Mouse (Mus musculus) embryonic facial prominence, embryonic 11.5 days (tissue): ENCODE results near the gene Sept10. TPM values are rescaled to one million over a fixed set of nuclear protein-coding genes. Genes with fewer than 3 reads are reported as not detected.

Experiments used
- ATAC-seq: fragments of 200-750 bp; cut with Nextera tagmentation; replicated peaks from 2 replicates; pipeline ENCODE4 v1.8.0; 2017; ENCODE audit warnings: low read depth; ENCODE audit not compliant: insufficient number of reproducible peaks, low FRiP score, low TSS enrichment
- DNase-seq: peaks from one replicate; pipeline ENCODE4 v3.0.0-alpha.2; 2015; ENCODE audit warnings: low spot score
- H3K27ac ChIP-seq: fragments of 300-500 bp; sonication (generic); replicated peaks from 2 replicates; pipeline ENCODE4 v1.5.1; 2014; ENCODE audit warnings: mild to moderate bottlenecking, low read depth, low read length, control low read depth
- H3K27me3 ChIP-seq: fragments of 300-500 bp; sonication (generic); 2 replicates; pipeline ENCODE4 v1.6.1; 2014; ENCODE audit warnings: mild to moderate bottlenecking, low read length, moderate library complexity, mixed read lengths; ENCODE audit not compliant: control insufficient read depth, insufficient read depth
- H3K36me3 ChIP-seq: fragments of 300-500 bp; sonication (generic); replicated peaks from 2 replicates; pipeline ENCODE4 v1.6.1; 2014; ENCODE audit warnings: low read depth, mild to moderate bottlenecking, low read length, moderate library complexity, mixed read lengths; ENCODE audit not compliant: control insufficient read depth, insufficient read depth
- H3K4me1 ChIP-seq: fragments of 300-500 bp; sonication (generic); 2 replicates; pipeline ENCODE4 v1.6.1; 2014; ENCODE audit warnings: low read length, mixed read lengths; ENCODE audit not compliant: control insufficient read depth, insufficient read depth
- H3K4me2 ChIP-seq: fragments of 300-500 bp; sonication (generic); 2 replicates; pipeline ENCODE4 v1.6.1; 2014; ENCODE audit warnings: low read depth, mild to moderate bottlenecking, control low read depth, low read length, moderate library complexity
- H3K4me3 ChIP-seq: fragments of 300-500 bp; sonication (generic); 2 replicates; pipeline ENCODE4 v1.5.1; 2014; ENCODE audit warnings: low read depth, low read length, control low read depth
- H3K9ac ChIP-seq: fragments of 300-500 bp; sonication (generic); replicated peaks from 2 replicates; pipeline ENCODE4 v1.6.1; 2014; ENCODE audit warnings: mild to moderate bottlenecking, control low read depth, low read length
- H3K9me3 ChIP-seq: fragments of 300-500 bp; sonication (generic); replicated peaks from 2 replicates; pipeline ENCODE4 v1.6.1; 2016; ENCODE audit warnings: mild to moderate bottlenecking, low read length, inconsistent platforms, mixed read lengths; ENCODE audit not compliant: control insufficient read depth
- WGBS: fragments of 180-500 bp; shearing (Covaris S2); extraction: QIAGEN DNeasy Blood & Tissue Kit; methylation state at CpG from one replicate; pipeline ENCODE4 v1.1.7; 2014; 5-methylcytosine and 5-hydroxymethylcytosine counted together
- polyA plus RNA-seq: library from polyadenylated mRNA; unstranded; fragments of >200 nt; fragmentation: Nextera tagmentation; extraction: Ambion mirVana; gene quantifications from 2 replicates; pipeline ENCODE4 v1.2.1, GENCODE M21; 2014

The Sept10 gene
- polyA plus RNA-seq, 1 experiment from 2014 or later = 50.5 TPM

DNA sequence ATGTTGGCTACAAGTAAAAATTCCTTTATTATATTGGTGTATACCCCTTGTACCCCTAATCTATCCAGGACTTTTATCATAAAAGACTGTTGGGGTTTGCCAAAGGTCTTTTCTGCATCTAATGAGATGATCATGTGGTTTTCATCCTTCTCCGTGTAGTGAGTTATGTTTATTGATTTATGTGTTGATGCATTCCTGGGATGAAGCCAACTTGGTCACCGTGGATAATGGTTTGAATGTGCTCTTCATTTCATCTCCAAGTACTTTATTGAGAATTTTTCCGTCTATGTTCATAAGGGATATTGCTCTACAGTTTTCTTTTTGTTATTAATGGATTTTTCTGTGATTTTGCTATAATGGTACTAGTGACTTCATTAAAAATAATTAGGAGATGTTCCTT, 27.9 kb upstream of the Sept10 start:
- no peaks in the 10 kb centered on the region for H3K9me3 ChIP-seq
- DNase-seq (no peak), ATAC-seq (no peak)
- no peaks in the 10 kb centered on the region for H3K27me3 ChIP-seq
- 81% methylated on average over 3 of the region's 3 CpGs for WGBS
- H3K4me2 ChIP-seq = no peak overlapping the region
- H3K36me3 ChIP-seq = no peaks in the 10 kb centered on the region
- no peak overlapping the region for H3K9ac ChIP-seq
- no peak overlapping the region for H3K27ac ChIP-seq
- H3K4me1 ChIP-seq = no peaks in the 10 kb centered on the region
- no peak overlapping the region for H3K4me3 ChIP-seq

DNA sequence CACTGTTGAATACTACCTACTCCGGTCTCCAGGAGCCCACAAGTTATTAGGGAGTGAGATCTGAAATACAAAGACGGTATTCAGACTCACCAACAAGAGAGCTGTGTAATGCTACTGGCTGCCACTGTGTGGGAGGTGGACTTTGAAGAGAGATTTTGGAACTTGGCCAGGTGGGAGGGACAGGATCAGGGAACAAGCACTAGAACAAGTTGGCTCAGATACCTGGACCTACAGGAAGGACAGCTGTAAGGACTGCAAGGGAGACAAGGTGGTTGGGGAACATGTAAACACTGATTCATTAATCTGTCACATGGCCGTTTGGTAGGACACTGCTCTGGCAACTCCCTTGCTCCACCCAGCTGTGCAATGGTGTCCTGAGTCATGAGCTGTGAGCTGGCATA, 19.5 kb upstream of the Sept10 start:
- ATAC-seq = no peak
- no peak for DNase-seq
- H3K27me3 ChIP-seq = no peaks in the 10 kb centered on the region
- no peaks in the 10 kb centered on the region for H3K4me1 ChIP-seq
- no peak overlapping the region for H3K9ac ChIP-seq
- no peak overlapping the region for H3K4me2 ChIP-seq
- H3K27ac ChIP-seq = no peak overlapping the region
- 64% methylated on average over 3 of the region's 3 CpGs for WGBS
- H3K9me3 ChIP-seq = no peaks in the 10 kb centered on the region
- no peak overlapping the region for H3K4me3 ChIP-seq
- no peaks in the 10 kb centered on the region for H3K36me3 ChIP-seq

DNA sequence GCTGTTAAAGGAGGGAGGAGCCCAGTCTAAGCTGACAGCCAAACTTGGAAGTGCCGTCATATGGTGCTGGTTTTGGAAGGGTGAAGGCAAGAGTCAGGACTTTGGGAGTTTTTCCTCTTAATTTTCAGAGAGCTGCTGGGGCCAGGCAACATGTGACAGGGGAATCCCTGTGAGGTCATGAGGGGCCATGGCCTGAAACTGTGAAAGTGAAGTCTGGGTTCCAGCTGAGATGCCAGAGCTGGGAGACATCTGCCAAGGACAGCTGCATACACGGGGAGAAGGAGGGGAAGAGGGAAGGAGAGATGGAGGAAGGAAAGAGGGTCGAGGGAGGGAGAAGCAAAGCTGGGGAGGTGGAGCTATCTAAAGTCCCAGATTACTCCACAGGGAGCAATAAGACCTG, 16.1 kb upstream of the Sept10 start:
- Histone ChIP-seq H3K4me3 (no peak overlapping the region), H3K9ac (no peak overlapping the region), H3K4me2 (no peak overlapping the region), H3K4me1 (no peaks in the 10 kb centered on the region), H3K27ac (no peak overlapping the region), H3K36me3 (no peaks in the 10 kb centered on the region), H3K27me3 (no peaks in the 10 kb centered on the region), H3K9me3 (no peaks in the 10 kb centered on the region)
- WGBS = 44% methylated on average over 3 of the region's 3 CpGs
- no peak for DNase-seq
- ATAC-seq = no peak

DNA sequence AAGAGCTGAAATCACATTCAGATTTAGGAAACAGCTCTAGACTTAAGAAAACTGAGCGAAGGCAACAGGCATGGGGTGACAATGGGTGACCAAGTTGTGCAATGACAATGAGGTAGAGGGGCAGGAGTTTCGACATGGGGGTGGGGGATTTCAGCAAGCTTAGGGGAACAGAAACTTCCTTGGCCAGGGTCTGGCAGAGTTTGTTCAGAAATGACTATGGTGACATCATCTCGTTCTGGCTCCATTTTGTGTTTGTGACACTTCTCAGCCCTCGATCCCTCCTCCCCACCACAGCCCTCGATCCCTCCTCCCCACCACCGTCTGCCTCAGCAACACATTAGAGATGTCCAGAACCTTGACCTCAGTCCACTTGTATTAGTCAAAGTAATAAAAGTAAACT, 14.8 kb upstream of the Sept10 start:
- H3K9me3 ChIP-seq = no peaks in the 10 kb centered on the region
- no peak overlapping the region for H3K9ac ChIP-seq
- ATAC-seq (no peak), DNase-seq (no peak)
- H3K4me1 ChIP-seq = no peaks in the 10 kb centered on the region
- WGBS = 86% methylated on average over 6 of the region's 6 CpGs
- H3K27me3 ChIP-seq = no peaks in the 10 kb centered on the region
- no peaks in the 10 kb centered on the region for H3K36me3 ChIP-seq
- H3K27ac ChIP-seq = no peak overlapping the region
- H3K4me2 ChIP-seq = no peak overlapping the region
- no peak overlapping the region for H3K4me3 ChIP-seq

DNA sequence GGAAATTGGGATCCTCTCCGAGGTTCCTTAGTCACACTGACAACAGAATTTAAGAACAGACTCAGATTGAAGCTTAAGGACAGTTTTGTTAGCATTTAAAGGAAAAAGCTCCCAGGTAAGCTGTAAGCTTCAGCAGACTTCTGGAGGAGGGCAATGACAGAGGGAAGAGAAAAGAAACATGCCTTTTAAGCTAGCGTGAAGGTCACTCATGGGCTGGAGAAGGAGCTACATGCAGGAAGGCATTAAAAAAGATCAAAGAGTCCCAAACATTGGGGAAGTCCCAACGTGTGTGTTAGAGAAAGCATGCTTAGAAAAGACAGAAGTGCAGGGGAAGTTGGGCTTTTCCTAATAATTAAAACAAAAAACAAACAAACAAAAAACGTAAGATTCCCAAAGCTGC, 14.2 kb upstream of the Sept10 start:
- 58% methylated on average over 4 of the region's 4 CpGs for WGBS
- Histone ChIP-seq H3K4me1 (no peaks in the 10 kb centered on the region), H3K36me3 (no peaks in the 10 kb centered on the region), H3K27me3 (no peaks in the 10 kb centered on the region), H3K9ac (no peak overlapping the region), H3K4me3 (no peak overlapping the region), H3K4me2 (no peak overlapping the region), H3K9me3 (no peaks in the 10 kb centered on the region), H3K27ac (no peak overlapping the region)
- no peak for DNase-seq
- ATAC-seq = no peak

DNA sequence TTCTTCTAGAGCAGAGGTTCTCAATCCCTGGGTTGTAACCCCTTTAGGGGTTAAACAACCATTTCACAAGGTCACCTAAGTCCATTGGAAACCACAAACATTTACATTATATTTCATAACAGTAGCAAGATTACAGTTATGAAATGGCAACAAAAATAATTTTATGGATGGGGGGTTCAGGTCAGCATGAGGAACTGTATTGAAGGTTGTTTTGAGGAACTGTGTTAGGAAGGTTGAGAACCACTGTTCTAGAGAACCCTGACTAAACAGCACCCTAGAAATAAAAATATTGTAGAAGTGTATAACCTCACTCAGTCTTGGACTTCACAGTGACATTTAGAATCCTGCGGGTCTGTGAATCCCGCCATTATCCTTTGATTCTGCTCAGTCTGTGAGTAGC, 13.6 kb upstream of the Sept10 start:
- ATAC-seq (no peak), DNase-seq (no peak)
- no peak overlapping the region for H3K27ac ChIP-seq
- no peaks in the 10 kb centered on the region for H3K4me1 ChIP-seq
- H3K27me3 ChIP-seq = no peaks in the 10 kb centered on the region
- WGBS = 93% methylated on average over 2 of the region's 2 CpGs
- H3K9ac ChIP-seq = no peak overlapping the region
- no peak overlapping the region for H3K4me2 ChIP-seq
- no peak overlapping the region for H3K4me3 ChIP-seq
- H3K36me3 ChIP-seq = no peaks in the 10 kb centered on the region
- no peaks in the 10 kb centered on the region for H3K9me3 ChIP-seq

DNA sequence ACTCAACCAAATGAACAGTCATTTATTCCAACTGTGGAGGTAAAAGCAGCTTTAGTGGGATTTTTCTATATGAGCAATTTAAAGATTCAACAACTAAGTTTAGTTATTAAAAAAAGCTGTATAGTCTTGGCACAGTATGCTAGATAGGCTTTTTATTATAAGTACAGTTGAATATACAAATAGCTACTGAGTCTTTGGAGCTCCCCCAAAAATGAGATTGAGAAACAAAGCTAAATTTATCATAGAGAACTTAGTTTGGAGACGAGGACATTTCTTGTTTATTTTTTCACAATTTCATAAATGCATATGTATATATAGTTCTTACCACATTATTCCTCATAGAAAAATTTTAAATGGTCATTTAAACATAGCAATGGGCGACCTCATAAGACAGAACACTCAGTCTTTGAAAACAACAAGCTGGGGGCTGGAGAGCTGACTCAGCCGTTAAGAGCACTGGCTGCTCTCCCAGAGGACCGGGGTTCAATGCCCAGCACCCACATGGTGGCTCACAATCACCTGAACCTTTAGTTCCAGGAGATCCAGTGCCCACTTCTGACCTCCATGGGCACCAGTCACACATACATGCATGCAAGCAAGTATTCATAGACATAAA, 7.7 kb upstream of the Sept10 start:
- 82% methylated on average over 4 of the region's 4 CpGs for WGBS
- Histone ChIP-seq H3K4me1 (no peaks in the 10 kb centered on the region), H3K27me3 (no peaks in the 10 kb centered on the region), H3K36me3 (no peaks in the 10 kb centered on the region), H3K9me3 (no peaks in the 10 kb centered on the region), H3K4me3 (no peak overlapping the region), H3K9ac (no peak overlapping the region), H3K27ac (no peak overlapping the region), H3K4me2 (no peak overlapping the region)
- ATAC-seq (no peak), DNase-seq (no peak)

DNA sequence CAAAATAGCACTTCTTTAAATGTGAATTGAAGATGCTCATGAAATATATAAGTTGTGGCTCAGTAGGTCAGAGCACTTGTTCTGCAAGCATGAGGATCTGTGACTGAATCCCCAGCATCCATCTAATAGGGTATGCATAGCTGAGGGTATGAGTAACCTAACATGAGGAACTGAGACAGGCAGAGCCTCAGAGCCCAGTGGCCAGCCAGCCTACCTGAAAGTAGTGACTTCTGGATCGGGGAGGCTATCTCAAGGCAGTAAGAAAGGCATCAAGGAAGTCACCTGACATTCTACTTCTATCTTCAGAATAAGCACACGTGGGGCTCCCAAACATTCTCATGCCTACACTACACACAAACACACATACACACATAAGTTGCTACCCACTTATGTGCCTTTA, 3.5 kb upstream of the Sept10 start:
- no peak for DNase-seq
- Histone ChIP-seq H3K27ac (no peak overlapping the region), H3K36me3 (no peaks in the 10 kb centered on the region), H3K4me3 (no peak overlapping the region), H3K27me3 (no peaks in the 10 kb centered on the region), H3K9me3 (no peaks in the 10 kb centered on the region), H3K4me1 (no peaks in the 10 kb centered on the region; the same call in 1 of the 2 replicates), H3K9ac (no peak overlapping the region), H3K4me2 (no peak overlapping the region)
- WGBS = 83% methylated on average over 2 of the region's 2 CpGs
- no peak for ATAC-seq
